Mouse (Mus musculus): ENCODE measurements around the gene Kif27. TPM values are rescaled to one million over a fixed set of nuclear protein-coding genes. Genes with fewer than 3 reads are reported as not detected.
"Not testable (repeated sequence)": the region's sequence is repeated elsewhere in the genome, so short reads cannot be mapped to it uniquely, and the experiment has no call there.

Kif27 gene
- polyA plus RNA-seq, 1 experiment from 2014 or later = 1.3 TPM

GRCm38 (mm10) chr13:58400576-58400975 lies 41.7 kb upstream of the Kif27 start:
- Histone ChIP-seq H3K4me3 (ENCODE audit: low read depth, low read length) (peak overlapping the region; percentile 100), H3K27ac (ENCODE audit: low read length) (0 out of 2 replicates have a peak overlapping the region, but pooled peaks have one; percentile 99), H3K9me3 (ENCODE audit: low read length) (no peaks in the 10 kb centered on the region), H3K4me2 (replicated peaks; ENCODE audit: low read depth, low read length) (peak overlapping the region; percentile 70), H3K36me3 (ENCODE audit: insufficient read depth, low read length) (peaks cover 17% of the 10 kb centered on the region), H3K27me3 (replicated peaks; ENCODE audit: insufficient read depth, low read length) (no peaks in the 10 kb centered on the region), H3K4me1 (ENCODE audit: insufficient read depth, low read depth, low read length) (no peaks in the 10 kb centered on the region), H3K9ac (replicated peaks; ENCODE audit: low read depth) (peak overlapping the region; percentile 99)
- WGBS = 0% methylated on average over 11 of the region's 11 CpGs
- DNase-seq (ENCODE audit: low spot score) (no peak), ATAC-seq (no peak)
- TF ChIP-seq CTCF (IDR thresholded peaks at IDR 0.05) (no peak), EP300 (IDR thresholded peaks at IDR 0.05) (no peak)

- Histone ChIP-seq H3K27ac (ENCODE audit: low read length) (no peak overlapping the region), H3K4me3 (ENCODE audit: low read depth, low read length) (no peak overlapping the region), H3K9me3 (ENCODE audit: low read length) (no peaks in the 10 kb centered on the region), H3K36me3 (ENCODE audit: insufficient read depth, low read length) (peaks cover 35% of the 10 kb centered on the region), H3K9ac (replicated peaks; ENCODE audit: low read depth) (no peak overlapping the region), H3K4me1 (ENCODE audit: insufficient read depth, low read depth, low read length) (no peaks in the 10 kb centered on the region), H3K27me3 (replicated peaks; ENCODE audit: insufficient read depth, low read length) (no peaks in the 10 kb centered on the region), H3K4me2 (replicated peaks; ENCODE audit: low read depth, low read length) (no peak overlapping the region)
- DNase-seq (ENCODE audit: low spot score) (no peak), ATAC-seq (no peak)
- 79% methylated on average over 13 of the region's 13 CpGs for WGBS
- TF ChIP-seq CTCF (IDR thresholded peaks at IDR 0.05) (no peak), EP300 (IDR thresholded peaks at IDR 0.05) (no peak)
Measured at GRCm38 (mm10) chr13:58397651-58398050, 38.7 kb upstream of the Kif27 start.

GRCm38 (mm10) chr13:58394392-58394791 lies 35.5 kb upstream of the Kif27 start:
- H3K4me1 ChIP-seq (ENCODE audit: insufficient read depth, low read depth, low read length); H3K9ac ChIP-seq (replicated peaks; ENCODE audit: low read depth); H3K4me3 ChIP-seq (ENCODE audit: low read depth, low read length); H3K27me3 ChIP-seq (replicated peaks; ENCODE audit: insufficient read depth, low read length); DNase-seq (ENCODE audit: low spot score); H3K4me2 ChIP-seq (replicated peaks; ENCODE audit: low read depth, low read length); ATAC-seq; H3K27ac ChIP-seq (ENCODE audit: low read length); H3K9me3 ChIP-seq (ENCODE audit: low read length): not testable (repeated sequence)
- peaks cover 46% of the 10 kb centered on the region for H3K36me3 ChIP-seq (ENCODE audit: insufficient read depth, low read length)
- 82% methylated on average over 11 of the region's 11 CpGs for WGBS

- WGBS = 74% methylated on average over 2 of the region's 2 CpGs
- no peak for ATAC-seq
- Histone ChIP-seq H3K27ac (ENCODE audit: low read length) (no peak overlapping the region), H3K4me1 (ENCODE audit: insufficient read depth, low read depth, low read length) (no peaks in the 10 kb centered on the region), H3K36me3 (ENCODE audit: insufficient read depth, low read length) (0 out of 2 replicates have a peak, but pooled peaks cover 22% of the 10 kb centered on the region), H3K4me3 (ENCODE audit: low read depth, low read length) (no peak overlapping the region), H3K9ac (replicated peaks; ENCODE audit: low read depth) (no peak overlapping the region), H3K4me2 (replicated peaks; ENCODE audit: low read depth, low read length) (no peak overlapping the region), H3K27me3 (replicated peaks; ENCODE audit: insufficient read depth, low read length) (no peaks in the 10 kb centered on the region), H3K9me3 (ENCODE audit: low read length) (no peaks in the 10 kb centered on the region)
- no peak for TF ChIP-seq CTCF (IDR thresholded peaks at IDR 0.05)
- TF ChIP-seq EP300 (IDR thresholded peaks at IDR 0.05) = no peak
- no peak for DNase-seq (ENCODE audit: low spot score)
Measured at GRCm38 (mm10) chr13:58389324-58389951, 30.5 kb upstream of the Kif27 start.

- Histone ChIP-seq H3K9ac (replicated peaks; ENCODE audit: low read depth) (no peak overlapping the region), H3K27ac (ENCODE audit: low read length) (no peak overlapping the region), H3K27me3 (replicated peaks; ENCODE audit: insufficient read depth, low read length) (no peaks in the 10 kb centered on the region), H3K36me3 (ENCODE audit: insufficient read depth, low read length) (0 out of 2 replicates have a peak, but pooled peaks cover 13% of the 10 kb centered on the region), H3K9me3 (ENCODE audit: low read length) (no peaks in the 10 kb centered on the region), H3K4me3 (ENCODE audit: low read depth, low read length) (no peak overlapping the region), H3K4me1 (ENCODE audit: insufficient read depth, low read depth, low read length) (0 out of 2 replicates have a peak, but pooled peaks cover 4% of the 10 kb centered on the region), H3K4me2 (replicated peaks; ENCODE audit: low read depth, low read length) (no peak overlapping the region)
- 50% methylated on average over 3 of the region's 3 CpGs for WGBS
- DNase-seq (ENCODE audit: low spot score) = no peak
- TF ChIP-seq CTCF (IDR thresholded peaks at IDR 0.05) (no peak), EP300 (IDR thresholded peaks at IDR 0.05) (no peak)
- ATAC-seq = no peak
Measured at GRCm38 (mm10) chr13:58388379-58388778, 29.5 kb upstream of the Kif27 start.

GRCm38 (mm10) chr13:58387948-58388347 lies 29.0 kb upstream of the Kif27 start:
- DNase-seq (ENCODE audit: low spot score) = peak; percentile 92
- Histone ChIP-seq H3K9ac (replicated peaks; ENCODE audit: low read depth) (no peak overlapping the region), H3K36me3 (ENCODE audit: insufficient read depth, low read length) (0 out of 2 replicates have a peak, but pooled peaks cover 13% of the 10 kb centered on the region), H3K27ac (ENCODE audit: low read length) (no peak overlapping the region), H3K27me3 (replicated peaks; ENCODE audit: insufficient read depth, low read length) (no peaks in the 10 kb centered on the region), H3K9me3 (ENCODE audit: low read length) (no peaks in the 10 kb centered on the region), H3K4me3 (ENCODE audit: low read depth, low read length) (no peak overlapping the region), H3K4me1 (ENCODE audit: insufficient read depth, low read depth, low read length) (0 out of 2 replicates have a peak, but pooled peaks cover 4% of the 10 kb centered on the region), H3K4me2 (replicated peaks; ENCODE audit: low read depth, low read length) (no peak overlapping the region)
- TF ChIP-seq EP300 (IDR thresholded peaks at IDR 0.05) = no peak
- peak; percentile 87 for TF ChIP-seq CTCF (IDR thresholded peaks at IDR 0.05)
- 6% methylated on average over 7 of the region's 7 CpGs for whole genome bisulfite sequencing
- peak; percentile 72 for ATAC-seq
